Mouse (Mus musculus) hindbrain, postnatal 0 days (tissue): ENCODE measurements around the gene Kng2. TPM values are rescaled to one million over a fixed set of nuclear protein-coding genes. Genes with fewer than 3 reads are reported as not detected.
A peak's percentile ranks its signal among the peaks of the same experiment; 100 is the strongest.
"Not testable (repeated sequence)": the region's sequence is repeated elsewhere in the genome, so short reads cannot be mapped to it uniquely, and the experiment has no call there.

Experiments used
- ATAC-seq: fragments of 200-750 bp; cut with Nextera tagmentation; 2 replicates; pipeline ENCODE4 v1.8.0; 2017; ENCODE audit warnings: mild to moderate bottlenecking, moderate TSS enrichment, moderate library complexity
- DNase-seq: peaks from one replicate; pipeline ENCODE4 v3.0.0-alpha.2; 2015; ENCODE audit warnings: low spot score
- H3K27ac ChIP-seq: fragments of 300-500 bp; sonication (generic); 2 replicates; pipeline ENCODE4 v1.5.1; 2014; ENCODE audit warnings: mild to moderate bottlenecking
- H3K27me3 ChIP-seq: fragments of 300-500 bp; sonication (generic); 2 replicates; pipeline ENCODE4 v1.6.1; 2014; ENCODE audit warnings: low read length, mixed read lengths; ENCODE audit not compliant: insufficient read depth
- H3K36me3 ChIP-seq: fragments of 300-500 bp; sonication (generic); 2 replicates; pipeline ENCODE4 v1.6.1; 2014; ENCODE audit warnings: low read length, mixed read lengths; ENCODE audit not compliant: insufficient read depth
- H3K4me1 ChIP-seq: fragments of 300-500 bp; sonication (generic); 2 replicates; pipeline ENCODE4 v1.6.1; 2014; ENCODE audit warnings: antibody characterized with exemption, low read length, mixed read lengths; ENCODE audit not compliant: insufficient read depth
- H3K4me2 ChIP-seq: fragments of 300-500 bp; sonication (generic); 2 replicates; pipeline ENCODE4 v1.6.1; 2014; ENCODE audit warnings: low read depth, mild to moderate bottlenecking, low read length, moderate library complexity, mixed read lengths
- H3K4me3 ChIP-seq: fragments of 300-500 bp; sonication (generic); 2 replicates; pipeline ENCODE4 v1.5.1; 2014; ENCODE audit warnings: low read length
- H3K9ac ChIP-seq: fragments of 300-500 bp; sonication (generic); replicated peaks from 2 replicates; pipeline ENCODE4 v1.6.1; 2014; ENCODE audit warnings: mild to moderate bottlenecking, low read length, moderate library complexity, mixed read lengths
- H3K9me3 ChIP-seq: fragments of 300-500 bp; sonication (generic); 2 replicates; pipeline ENCODE4 v1.6.1; 2016; ENCODE audit warnings: low read length, mixed read lengths
- CTCF ChIP-seq: IDR thresholded peaks from 2 replicates; pipeline ENCODE4 v1.5.1; 2016; ENCODE audit warnings: antibody characterized with exemption, control low read depth, low read depth
- WGBS: fragments of 180-500 bp; shearing (Covaris S2); extraction: QIAGEN DNeasy Blood & Tissue Kit; methylation state at CpG from one replicate; pipeline ENCODE4 v1.1.7; 2014; 5-methylcytosine and 5-hydroxymethylcytosine counted together
- polyA plus RNA-seq: library from polyadenylated mRNA; unstranded; fragments of >200 nt; fragmentation: Nextera tagmentation; extraction: Ambion mirVana; gene quantifications from 2 replicates; pipeline ENCODE4 v1.2.1, GENCODE M21; 2015
- total RNA-seq: library from RNA; depleted of rRNA; stranded (reverse); fragments of >200 nt; gene quantifications from 2 replicates; pipeline ENCODE4 v1.2.3, GENCODE M21; 2014

The Kng2 gene
- total and polyA plus RNA-seq, 2 experiments from 2014 or later: 0.11 TPM; not detected in 1

DNA sequence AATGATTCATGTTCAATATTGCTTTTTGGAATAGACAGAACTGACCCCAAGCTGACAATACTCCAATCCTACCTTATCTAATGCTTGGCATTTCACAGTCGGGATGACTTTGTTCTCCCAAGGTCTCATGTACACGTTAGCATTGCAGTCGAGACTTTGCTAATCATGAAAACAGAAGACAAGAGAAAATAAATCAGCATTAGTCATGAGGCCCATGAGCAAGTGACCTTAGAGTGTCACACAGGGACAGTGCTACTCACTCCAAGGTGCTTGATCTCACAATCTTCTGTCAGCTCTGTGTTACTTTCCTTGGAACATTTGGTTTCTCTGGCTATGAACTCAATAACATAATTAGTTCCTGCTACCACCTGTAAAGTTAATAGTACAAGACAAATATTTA lies 32.3 kb downstream of the Kng2 start:
- H3K36me3 ChIP-seq, DNase-seq, H3K9me3 ChIP-seq, H3K4me2 ChIP-seq, H3K27ac ChIP-seq, H3K4me1 ChIP-seq, H3K9ac ChIP-seq, H3K4me3 ChIP-seq, ATAC-seq, H3K27me3 ChIP-seq: not testable (repeated sequence)
- 87% methylated on average over 3 of the region's 3 CpGs for WGBS

DNA sequence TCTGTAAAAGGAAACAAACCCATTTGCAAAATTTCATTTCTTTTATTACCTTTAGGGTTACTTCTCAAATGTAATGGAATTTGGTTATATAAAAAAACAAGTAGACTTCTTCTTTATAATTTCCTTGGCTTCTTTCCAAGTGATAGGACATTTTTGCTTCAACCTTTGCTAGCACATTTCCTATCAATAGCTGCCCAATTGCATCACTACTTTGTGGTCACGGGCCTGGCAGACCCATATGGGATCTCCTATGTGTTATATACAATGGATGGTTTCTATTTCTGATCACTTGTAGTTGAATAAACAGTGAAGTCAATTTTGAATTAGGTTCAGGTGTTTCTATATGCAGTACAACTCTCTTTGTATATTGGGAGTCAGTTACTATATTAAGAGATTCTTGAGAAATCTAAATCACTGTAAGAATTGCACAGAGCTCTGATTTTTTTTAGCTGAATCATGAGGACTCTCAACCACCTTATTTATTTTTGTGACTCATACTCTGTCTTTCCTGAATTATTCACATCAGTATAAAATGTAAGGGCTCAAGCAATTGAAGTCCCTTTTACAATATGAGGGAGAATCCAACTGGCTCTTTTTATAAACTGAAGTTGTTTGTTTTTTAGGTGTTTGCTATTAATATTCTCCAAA lies 61.8 kb downstream of the Kng2 start:
- DNase-seq (no peak), ATAC-seq (no peak)
- Histone ChIP-seq H3K9me3 (no peaks in the 10 kb centered on the region), H3K27ac (no peak overlapping the region), H3K27me3 (no peaks in the 10 kb centered on the region), H3K4me1 (no peaks in the 10 kb centered on the region), H3K36me3 (no peaks in the 10 kb centered on the region), H3K9ac (no peak overlapping the region), H3K4me3 (no peak overlapping the region), H3K4me2 (no peak overlapping the region)
- no peak for TF ChIP-seq CTCF
- WGBS: 73% methylated on average over 1 of the region's 1 CpGs

DNA sequence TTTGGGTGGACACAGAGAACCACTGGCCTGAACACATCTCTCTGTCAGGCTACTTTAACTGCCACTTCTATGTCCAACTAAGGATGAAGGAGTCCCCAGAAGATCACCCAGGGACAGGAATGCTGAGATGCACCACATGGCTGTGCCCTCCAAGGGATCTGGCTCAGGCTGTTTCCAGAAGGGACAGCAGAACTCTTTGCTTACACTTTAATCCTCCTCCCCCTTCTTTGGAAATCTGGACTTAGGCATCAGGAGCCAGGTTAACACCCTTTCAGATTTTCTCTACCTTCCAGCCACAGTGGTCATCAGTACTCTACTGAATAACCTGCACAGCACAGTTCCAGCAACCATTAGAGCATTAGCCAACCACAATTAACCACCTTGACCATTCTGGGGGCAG lies 66.0 kb downstream of the Kng2 start:
- ATAC-seq: no peak

DNA sequence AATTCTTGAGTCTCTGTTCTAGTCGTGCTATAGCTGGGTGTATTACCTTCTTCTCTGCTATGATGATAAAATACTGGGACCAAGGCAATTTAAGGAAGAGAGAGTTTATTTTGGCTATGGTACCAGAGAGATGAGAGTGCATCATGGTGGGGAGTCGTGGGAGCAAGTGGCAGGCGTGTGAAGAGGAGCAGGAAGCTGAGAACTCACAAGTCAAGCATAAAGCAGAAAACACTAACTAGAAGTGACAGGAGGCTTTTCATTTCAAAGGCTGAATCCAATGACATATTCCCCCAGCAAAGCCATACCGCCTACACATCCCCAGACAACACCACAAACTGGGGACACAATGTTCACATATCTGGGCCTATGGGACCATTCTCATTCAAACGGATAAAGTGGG lies 67.0 kb downstream of the Kng2 start:
- DNase-seq: no peak
- TF ChIP-seq CTCF: no peak
- Histone ChIP-seq H3K27ac (no peak overlapping the region), H3K27me3 (no peaks in the 10 kb centered on the region), H3K36me3 (no peaks in the 10 kb centered on the region), H3K4me1 (no peaks in the 10 kb centered on the region), H3K4me3 (no peak overlapping the region), H3K4me2 (no peak overlapping the region), H3K9ac (no peak overlapping the region), H3K9me3 (no peaks in the 10 kb centered on the region)
- 75% methylated on average over 5 of the region's 5 CpGs for WGBS
- ATAC-seq: no peak

More for the DNA sequence above, 66.0 kb downstream of the Kng2 start:
- no peak overlapping the region for H3K4me3 ChIP-seq
- no peaks in the 10 kb centered on the region for H3K9me3 ChIP-seq
- no peak overlapping the region for H3K4me2 ChIP-seq
- no peak overlapping the region for H3K9ac ChIP-seq
- H3K27ac ChIP-seq: no peak overlapping the region
- no peak for DNase-seq
- no peak for TF ChIP-seq CTCF
- no peaks in the 10 kb centered on the region for H3K27me3 ChIP-seq
- no peaks in the 10 kb centered on the region for H3K36me3 ChIP-seq
- no peaks in the 10 kb centered on the region for H3K4me1 ChIP-seq

DNA sequence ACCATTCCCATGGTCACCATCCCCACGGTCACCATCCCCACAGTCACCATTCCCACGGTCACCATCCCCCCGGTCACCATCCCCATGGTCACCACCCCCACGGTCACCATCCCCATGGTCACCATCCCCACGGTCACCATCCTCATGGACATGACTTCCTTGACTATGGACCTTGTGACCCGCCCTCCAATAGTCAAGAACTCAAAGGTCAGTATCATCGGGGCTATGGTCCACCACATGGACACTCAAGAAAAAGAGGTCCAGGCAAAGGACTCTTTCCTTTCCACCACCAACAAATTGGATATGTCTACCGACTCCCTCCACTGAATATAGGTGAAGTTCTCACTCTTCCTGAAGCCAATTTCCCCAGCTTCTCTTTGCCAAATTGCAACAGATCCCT lies 68.2 kb downstream of the Kng2 start:
- no peak for ATAC-seq
- WGBS: 92% methylated on average over 8 of the region's 8 CpGs
- H3K27ac ChIP-seq: no peak overlapping the region
- no peak for DNase-seq
- no peak for TF ChIP-seq CTCF
- no peaks in the 10 kb centered on the region for H3K4me1 ChIP-seq
- H3K27me3 ChIP-seq: no peaks in the 10 kb centered on the region
- no peak overlapping the region for H3K4me2 ChIP-seq
- no peak overlapping the region for H3K9ac ChIP-seq
- no peak overlapping the region for H3K4me3 ChIP-seq
- no peaks in the 10 kb centered on the region for H3K36me3 ChIP-seq
- H3K9me3 ChIP-seq: no peaks in the 10 kb centered on the region

DNA sequence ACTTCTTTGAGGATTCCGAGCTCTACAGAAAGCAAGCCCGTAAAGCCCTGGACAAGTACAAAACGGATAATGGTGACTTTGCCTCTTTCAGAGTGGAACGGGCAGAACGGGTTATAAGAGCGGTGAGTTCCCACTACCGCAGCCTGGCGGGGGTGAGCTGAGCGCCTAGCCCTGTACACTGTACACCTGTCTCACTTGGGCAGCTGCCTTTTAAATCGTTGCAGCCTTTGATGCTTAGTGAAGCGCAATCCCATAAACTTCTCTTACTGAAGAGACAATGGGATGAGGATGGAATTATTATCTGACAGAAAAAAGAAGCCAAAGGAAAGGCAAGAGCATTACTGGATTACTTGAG lies 73.2 kb downstream of the Kng2 start:
- no peaks in the 10 kb centered on the region for H3K36me3 ChIP-seq
- H3K4me1 ChIP-seq: no peaks in the 10 kb centered on the region
- TF ChIP-seq CTCF: no peak
- 58% methylated on average over 11 of the region's 11 CpGs for WGBS
- no peaks in the 10 kb centered on the region for H3K27me3 ChIP-seq
- no peak overlapping the region for H3K9ac ChIP-seq
- no peak for DNase-seq
- no peaks in the 10 kb centered on the region for H3K9me3 ChIP-seq
- ATAC-seq: 0 out of 2 replicates have a peak, but pooled peaks have one; percentile 35
- H3K4me3 ChIP-seq: no peak overlapping the region
- no peak overlapping the region; the same call in 1 of the 2 replicates for H3K4me2 ChIP-seq
- no peak overlapping the region for H3K27ac ChIP-seq

DNA sequence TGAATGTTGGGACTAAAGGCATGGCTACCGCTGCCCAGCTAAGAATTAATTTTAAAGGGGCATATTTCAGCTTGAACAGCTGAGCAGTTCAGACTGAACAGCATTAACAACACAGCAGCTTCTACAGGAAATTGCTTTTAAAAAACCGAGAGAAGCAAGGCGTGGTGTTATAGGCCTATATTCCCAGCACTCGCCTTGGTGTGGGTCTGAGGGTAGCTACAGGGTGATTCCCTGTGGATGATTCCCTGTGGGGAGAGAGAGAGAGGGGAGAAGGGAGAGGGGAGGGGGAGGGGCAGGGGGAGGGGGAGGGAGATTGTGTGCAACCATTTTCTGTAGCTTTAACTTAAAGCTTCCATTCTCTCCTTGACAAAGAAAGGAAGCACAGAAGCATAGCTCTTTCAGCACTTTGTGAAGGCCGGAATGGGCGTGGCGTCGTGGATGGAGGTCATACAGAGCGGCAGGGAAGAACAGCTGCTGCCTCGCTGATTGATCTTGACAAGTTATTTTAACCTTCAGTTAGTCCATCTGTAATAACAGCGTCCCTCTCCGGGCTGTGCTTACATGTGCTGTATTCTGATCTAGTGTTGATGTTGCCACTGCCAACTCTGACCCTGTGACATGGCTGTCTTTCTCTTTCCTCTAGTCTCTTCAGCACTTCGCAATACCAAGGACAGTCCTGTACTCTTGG lies 73.7 kb downstream of the Kng2 start:
- Histone ChIP-seq H3K9ac (no peak overlapping the region), H3K4me2 (no peak overlapping the region; the same call in 1 of the 2 replicates), H3K27ac (no peak overlapping the region), H3K27me3 (no peaks in the 10 kb centered on the region), H3K4me3 (no peak overlapping the region), H3K36me3 (no peaks in the 10 kb centered on the region), H3K4me1 (no peaks in the 10 kb centered on the region), H3K9me3 (no peaks in the 10 kb centered on the region)
- TF ChIP-seq CTCF: no peak
- DNase-seq (peak; percentile 9), ATAC-seq (0 out of 2 replicates have a peak, but pooled peaks have one; percentile 32)
- WGBS: 34% methylated on average over 13 of the region's 13 CpGs
